Mouse (Mus musculus) testis, adult 2 months (tissue): ENCODE measurements at regions not wholly inside any gene's neighbourhood (a gene's known extent, or its start where the extent isn't known, plus 50 kb on each side); places are given as distances from the start of the nearest gene placed in this dataset.

Source experiments
- CTCF ChIP-seq: fragments of 200-500 bp; IDR thresholded peaks from 2 replicates; pipeline ENCODE4 v1.5.1; 2012; ENCODE audit warnings: low read depth, mild to moderate bottlenecking, inconsistent platforms, low read length, moderate library complexity; ENCODE audit not compliant: control insufficient read depth, insufficient read depth, insufficient replicate concordance
- POLR2A ChIP-seq: fragments of 200-500 bp; IDR thresholded peaks from 2 replicates; pipeline ENCODE4 v1.6.1; 2012; ENCODE audit warnings: low read depth, mild to moderate bottlenecking, inconsistent platforms, low read length, moderate library complexity; ENCODE audit not compliant: control insufficient read depth

DNA sequence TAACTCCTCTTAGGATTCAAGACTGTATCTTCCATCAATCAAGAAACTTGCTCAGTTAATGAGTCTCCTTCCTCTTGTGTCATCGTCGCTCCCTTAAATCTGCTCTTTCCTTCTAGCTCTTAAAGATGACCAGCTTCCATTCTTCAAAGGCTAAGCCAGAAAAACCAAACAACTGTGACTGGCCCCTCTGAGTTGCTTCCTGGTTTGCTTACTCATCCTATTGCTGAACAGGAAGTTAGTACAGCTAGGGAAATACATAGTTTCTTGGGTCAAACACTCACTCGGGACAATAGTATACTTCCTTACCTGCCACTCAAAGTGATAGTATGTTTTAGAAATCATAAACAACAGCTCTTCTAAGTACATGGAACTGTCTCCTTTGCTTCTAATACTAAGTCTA is 237.9 kb downstream of the Usp25 start:
- no peak for TF ChIP-seq CTCF
- no peak for TF ChIP-seq POLR2A
